Mouse (Mus musculus): ENCODE data around the gene Fer. TPM values are rescaled to one million over a fixed set of nuclear protein-coding genes. Genes with fewer than 3 reads are reported as not detected.

The Fer gene
- polyA plus RNA-seq (2016; fragmentation: Nextera tagmentation; extraction: Ambion mirVana), result 34.6 and 37.7 TPM in 2 replicates

GRCm38 (mm10) chr17:63863012-63863630 lies at the start of gene Fer:
Gene Fer, plus strand, starts transcription at chr17:63863062.
- 2% methylated on average over 41 of the region's 41 CpGs for WGBS

GRCm38 (mm10) chr17:63813552-63813951 lies 49.3 kb upstream of the Fer start:
- Histone ChIP-seq H3K9ac (no peak overlapping the region), H3K4me3 (replicated peaks) (no peak overlapping the region), H3K36me3 (replicated peaks) (no peaks in the 10 kb centered on the region), H3K27ac (no peak overlapping the region), H3K4me2 (no peak overlapping the region), H3K27me3 (no peaks in the 10 kb centered on the region), H3K9me3 (no peaks in the 10 kb centered on the region), H3K4me1 (peaks cover 20% of the 10 kb centered on the region)
- no peak for ATAC-seq (ENCODE audit: low FRiP score)
- WGBS, result 83% methylated on average over 6 of the region's 6 CpGs

More at GRCm38 (mm10) chr17:63863012-63863630, at the start of gene Fer:
- H3K36me3 ChIP-seq (replicated peaks), result no peaks in the 10 kb centered on the region
- no peak for ATAC-seq (ENCODE audit: low FRiP score)
- peak within 1 kb of the TSS; percentile 90 for H3K4me2 ChIP-seq
- no peaks in the 10 kb centered on the region for H3K9me3 ChIP-seq
- H3K27me3 ChIP-seq, result 0 out of 2 replicates have a peak, but pooled peaks cover 6% of the 10 kb centered on the region
- peak within 1 kb of the TSS; percentile 86 for H3K27ac ChIP-seq
- peak within 1 kb of the TSS; percentile 90 for H3K4me3 ChIP-seq (replicated peaks)
- peak within 1 kb of the TSS; percentile 86 for H3K9ac ChIP-seq
- H3K4me1 ChIP-seq, result peaks cover 16% of the 10 kb centered on the region

GRCm38 (mm10) chr17:63818444-63819027 lies 44.3 kb upstream of the Fer start:
- Histone ChIP-seq H3K4me2 (no peak overlapping the region), H3K27ac (no peak overlapping the region), H3K9me3 (no peaks in the 10 kb centered on the region), H3K4me3 (replicated peaks) (no peak overlapping the region), H3K9ac (no peak overlapping the region), H3K36me3 (replicated peaks) (no peaks in the 10 kb centered on the region), H3K27me3 (no peaks in the 10 kb centered on the region), H3K4me1 (no peaks in the 10 kb centered on the region)
- 91% methylated on average over 10 of the region's 10 CpGs for WGBS
- no peak for ATAC-seq (ENCODE audit: low FRiP score)

GRCm38 (mm10) chr17:63824141-63824540 lies 38.7 kb upstream of the Fer start:
- Histone ChIP-seq H3K4me1 (no peaks in the 10 kb centered on the region), H3K27me3 (no peaks in the 10 kb centered on the region), H3K36me3 (replicated peaks) (no peaks in the 10 kb centered on the region), H3K4me2 (no peak overlapping the region), H3K27ac (no peak overlapping the region), H3K9me3 (no peaks in the 10 kb centered on the region), H3K9ac (no peak overlapping the region), H3K4me3 (replicated peaks) (no peak overlapping the region)
- 94% methylated on average over 4 of the region's 4 CpGs for WGBS
- ATAC-seq (ENCODE audit: low FRiP score), result no peak

DNA sequence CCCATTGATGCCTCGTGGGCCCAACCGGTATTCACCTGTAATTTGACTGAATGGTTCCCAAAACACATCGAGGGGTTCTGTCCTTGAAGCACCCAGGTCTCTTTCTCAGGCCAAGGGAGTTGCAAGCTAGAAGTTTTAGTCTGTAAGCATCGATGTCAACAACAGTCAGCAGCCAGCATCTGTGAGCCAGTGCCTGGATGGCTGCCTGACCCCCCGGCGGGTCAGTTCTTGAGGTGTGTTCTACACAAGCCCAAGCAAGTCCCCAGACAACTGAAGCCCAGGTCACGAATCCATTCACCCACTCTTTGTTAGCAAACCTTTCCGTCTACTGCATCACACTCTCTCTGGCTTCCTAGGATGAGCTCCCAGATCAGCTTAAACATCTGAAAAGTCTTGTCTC lies 36.7 kb upstream of the Fer start:
- no peak overlapping the region for H3K9ac ChIP-seq
- no peak overlapping the region for H3K4me2 ChIP-seq
- no peak overlapping the region for H3K27ac ChIP-seq
- WGBS, result 89% methylated on average over 8 of the region's 8 CpGs
- no peaks in the 10 kb centered on the region for H3K27me3 ChIP-seq
- H3K4me1 ChIP-seq, result no peaks in the 10 kb centered on the region; the same call in 1 of the 2 replicates
- H3K4me3 ChIP-seq (replicated peaks), result no peak overlapping the region
- ATAC-seq (ENCODE audit: low FRiP score), result no peak
- H3K9me3 ChIP-seq, result no peaks in the 10 kb centered on the region
- H3K36me3 ChIP-seq (replicated peaks), result no peaks in the 10 kb centered on the region

- no peak overlapping the region for H3K4me2 ChIP-seq
- no peak overlapping the region for H3K9ac ChIP-seq
- H3K4me1 ChIP-seq, result peaks cover 4% of the 10 kb centered on the region; the same call in 1 of the 2 replicates
- 90% methylated on average over 7 of the region's 7 CpGs for WGBS
- H3K4me3 ChIP-seq (replicated peaks), result no peak overlapping the region
- no peak overlapping the region for H3K27ac ChIP-seq
- H3K27me3 ChIP-seq, result no peaks in the 10 kb centered on the region
- no peaks in the 10 kb centered on the region for H3K36me3 ChIP-seq (replicated peaks)
- ATAC-seq (ENCODE audit: low FRiP score), result no peak
- no peaks in the 10 kb centered on the region for H3K9me3 ChIP-seq
Observed at GRCm38 (mm10) chr17:63826767-63827166, 36.1 kb upstream of the Fer start.

DNA sequence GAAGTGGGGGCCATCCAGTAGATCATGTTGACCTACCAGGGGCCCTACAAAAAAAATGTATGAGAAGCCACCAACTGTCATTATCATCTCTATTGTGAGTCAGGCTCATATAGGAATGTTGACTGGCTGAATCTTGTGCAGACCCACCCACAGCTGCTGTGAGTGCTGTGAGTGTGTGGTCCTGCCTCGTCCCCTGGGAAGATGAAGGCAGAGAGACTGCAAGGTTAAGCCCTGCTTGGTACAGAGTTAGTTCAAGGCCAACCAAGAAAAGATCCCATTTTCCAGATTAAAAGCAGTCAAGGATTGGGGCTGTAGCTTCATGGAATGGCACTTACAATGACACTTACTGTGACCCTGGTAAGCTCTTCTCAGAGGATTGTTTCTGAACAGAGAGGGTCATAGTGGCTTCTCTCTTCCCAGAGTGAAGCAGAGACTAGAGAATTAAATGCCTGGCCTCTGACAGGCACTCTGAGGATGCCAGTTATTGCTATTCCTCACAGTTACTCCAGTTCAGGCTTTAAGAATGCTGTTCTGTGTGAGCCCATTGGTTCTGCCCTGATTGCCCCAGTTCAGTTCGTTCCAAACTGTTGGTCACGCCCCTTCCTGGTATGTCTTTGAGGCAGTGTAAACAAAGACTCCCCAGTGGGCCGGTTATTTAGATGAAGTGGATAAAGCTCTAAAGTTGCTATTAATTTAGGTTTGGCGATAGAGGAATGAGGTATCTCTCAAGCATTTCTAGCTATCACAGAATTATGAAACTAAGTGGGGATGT lies 34.1 kb upstream of the Fer start:
- peaks cover 10% of the 10 kb centered on the region; the same call in 1 of the 2 replicates for H3K4me1 ChIP-seq
- H3K36me3 ChIP-seq (replicated peaks), result no peaks in the 10 kb centered on the region
- H3K4me3 ChIP-seq (replicated peaks), result no peak overlapping the region
- H3K9me3 ChIP-seq, result no peaks in the 10 kb centered on the region
- H3K27me3 ChIP-seq, result no peaks in the 10 kb centered on the region
- no peak overlapping the region for H3K9ac ChIP-seq
- ATAC-seq (ENCODE audit: low FRiP score), result no peak
- no peak overlapping the region for H3K4me2 ChIP-seq
- 69% methylated on average over 5 of the region's 5 CpGs for WGBS
- no peak overlapping the region for H3K27ac ChIP-seq

DNA sequence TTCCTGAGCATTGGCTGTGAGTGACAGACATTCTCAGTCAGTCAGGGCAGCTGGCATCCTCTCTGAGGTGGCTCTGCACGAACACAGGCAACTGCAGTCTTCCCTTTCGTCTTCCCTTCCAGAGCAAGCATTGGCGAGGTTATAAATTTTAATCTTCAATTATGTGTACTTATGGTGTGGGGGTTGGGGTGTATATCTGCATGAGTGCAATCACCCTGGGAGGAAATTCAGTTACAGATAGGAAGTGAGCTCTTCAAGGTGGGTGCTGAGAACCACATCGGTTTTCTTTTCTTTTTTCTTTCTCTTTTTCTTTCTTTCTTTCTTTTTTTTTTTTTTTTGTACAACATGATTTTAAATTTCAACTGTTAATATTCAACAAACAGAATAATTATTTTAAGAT lies 31.3 kb upstream of the Fer start:
- Histone ChIP-seq H3K36me3 (replicated peaks) (no peaks in the 10 kb centered on the region), H3K4me2 (no peak overlapping the region), H3K27ac (no peak overlapping the region), H3K9ac (no peak overlapping the region), H3K27me3 (no peaks in the 10 kb centered on the region), H3K9me3 (no peaks in the 10 kb centered on the region), H3K4me3 (replicated peaks) (no peak overlapping the region), H3K4me1 (peaks cover 10% of the 10 kb centered on the region; the same call in 1 of the 2 replicates)
- 81% methylated on average over 4 of the region's 4 CpGs for WGBS
- no peak for ATAC-seq (ENCODE audit: low FRiP score)

DNA sequence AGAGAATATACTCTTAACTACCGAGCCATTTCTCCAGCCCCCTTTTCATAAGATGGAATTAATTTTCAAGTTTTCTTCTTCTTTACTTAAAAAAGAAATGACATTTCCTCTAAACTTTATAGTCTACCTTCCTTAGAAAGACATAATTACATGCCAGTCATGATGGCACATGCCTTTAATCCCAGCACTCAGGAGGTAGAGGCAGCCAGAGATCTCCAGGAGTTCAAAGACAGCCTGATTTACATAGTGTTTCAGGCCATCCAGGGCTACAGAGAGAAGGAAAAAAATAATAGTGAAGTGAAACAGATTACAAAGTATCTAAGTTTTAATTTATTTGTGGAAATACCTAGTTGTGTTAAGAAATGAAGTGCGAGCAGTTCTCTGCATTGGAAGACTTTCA lies 26.6 kb upstream of the Fer start:
- Histone ChIP-seq H3K27ac (no peak overlapping the region), H3K9ac (no peak overlapping the region), H3K4me3 (replicated peaks) (no peak overlapping the region), H3K36me3 (replicated peaks) (no peaks in the 10 kb centered on the region), H3K4me2 (no peak overlapping the region), H3K4me1 (peaks cover 10% of the 10 kb centered on the region; the same call in 1 of the 2 replicates), H3K27me3 (no peaks in the 10 kb centered on the region), H3K9me3 (no peaks in the 10 kb centered on the region)
- 93% methylated on average over 2 of the region's 2 CpGs for WGBS
- no peak for ATAC-seq (ENCODE audit: low FRiP score)

- no peak overlapping the region for H3K27ac ChIP-seq
- H3K4me3 ChIP-seq (replicated peaks), result no peak overlapping the region
- no peaks in the 10 kb centered on the region for H3K27me3 ChIP-seq
- no peaks in the 10 kb centered on the region for H3K36me3 ChIP-seq (replicated peaks)
- no peaks in the 10 kb centered on the region for H3K9me3 ChIP-seq
- no peak overlapping the region for H3K9ac ChIP-seq
- H3K4me2 ChIP-seq, result no peak overlapping the region
- ATAC-seq (ENCODE audit: low FRiP score), result no peak
- WGBS, result 76% methylated on average over 8 of the region's 8 CpGs
- H3K4me1 ChIP-seq, result peaks cover 6% of the 10 kb centered on the region; the same call in 1 of the 2 replicates
Observed at GRCm38 (mm10) chr17:63836641-63837040, 26.2 kb upstream of the Fer start.

DNA sequence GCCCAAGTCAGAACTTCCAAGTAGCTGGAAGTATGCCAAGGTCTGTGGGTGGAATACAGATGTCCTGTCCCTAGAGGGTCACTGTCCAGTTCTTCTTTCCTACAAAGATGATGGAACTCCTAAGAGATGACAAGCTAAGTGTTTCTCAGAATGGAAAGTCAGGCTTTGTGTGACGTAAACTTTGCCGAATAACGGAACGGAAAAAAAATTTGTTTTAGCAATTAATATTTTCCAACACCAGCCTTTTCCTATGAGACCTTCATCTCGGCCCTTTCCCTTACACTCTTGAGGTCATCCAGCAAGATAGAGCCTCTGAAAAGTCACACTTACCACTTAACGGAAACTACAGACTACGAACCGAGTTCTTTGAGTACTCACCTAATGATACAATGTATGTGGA lies 24.7 kb upstream of the Fer start:
- H3K9ac ChIP-seq, result no peak overlapping the region
- H3K36me3 ChIP-seq (replicated peaks), result no peaks in the 10 kb centered on the region
- no peak overlapping the region for H3K27ac ChIP-seq
- H3K27me3 ChIP-seq, result no peaks in the 10 kb centered on the region
- no peak overlapping the region for H3K4me2 ChIP-seq
- no peaks in the 10 kb centered on the region for H3K9me3 ChIP-seq
- ATAC-seq (ENCODE audit: low FRiP score), result no peak
- 95% methylated on average over 8 of the region's 8 CpGs for WGBS
- H3K4me3 ChIP-seq (replicated peaks), result no peak overlapping the region
- 0 out of 2 replicates have a peak, but pooled peaks cover 2% of the 10 kb centered on the region for H3K4me1 ChIP-seq

DNA sequence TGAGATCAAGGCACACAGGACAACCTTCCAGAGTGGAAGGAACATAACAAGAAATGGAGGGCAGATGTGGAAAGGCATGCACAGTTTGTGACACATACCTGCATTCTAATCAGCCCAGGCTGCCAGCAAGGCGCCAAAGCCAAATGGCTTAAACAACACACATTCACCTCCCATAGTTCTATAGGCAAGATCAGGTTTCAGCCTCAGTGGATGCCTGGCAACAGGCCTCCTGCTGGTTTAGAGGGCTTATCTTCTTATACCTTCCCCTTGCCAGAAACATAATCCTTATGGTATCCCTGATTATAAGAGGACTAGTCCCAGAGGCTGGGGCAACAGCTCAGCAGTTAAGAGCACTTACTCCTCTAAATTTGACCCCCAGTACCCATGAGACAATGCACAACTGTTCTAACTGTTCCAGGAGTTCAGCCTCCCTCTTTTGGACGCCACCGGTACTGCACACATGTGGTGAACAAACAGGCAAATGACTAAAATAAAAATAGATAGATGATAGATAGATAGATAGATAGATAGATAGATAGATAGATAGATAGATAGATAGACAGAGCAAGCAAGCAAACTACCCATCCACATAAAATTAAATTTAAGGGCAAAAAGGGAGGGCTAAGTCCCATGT lies 23.1 kb upstream of the Fer start:
- H3K27ac ChIP-seq, result no peak overlapping the region
- whole genome bisulfite sequencing, result 85% methylated on average over 3 of the region's 3 CpGs
- H3K9me3 ChIP-seq, result no peaks in the 10 kb centered on the region
- H3K9ac ChIP-seq, result no peak overlapping the region
- no peaks in the 10 kb centered on the region for H3K4me1 ChIP-seq
- no peaks in the 10 kb centered on the region for H3K36me3 ChIP-seq (replicated peaks)
- no peak overlapping the region for H3K4me2 ChIP-seq
- no peak for ATAC-seq (ENCODE audit: low FRiP score)
- H3K27me3 ChIP-seq, result no peaks in the 10 kb centered on the region
- H3K4me3 ChIP-seq (replicated peaks), result no peak overlapping the region

All from forebrain, embryonic 12.5 days (tissue).